In the genomic region with DNA sequence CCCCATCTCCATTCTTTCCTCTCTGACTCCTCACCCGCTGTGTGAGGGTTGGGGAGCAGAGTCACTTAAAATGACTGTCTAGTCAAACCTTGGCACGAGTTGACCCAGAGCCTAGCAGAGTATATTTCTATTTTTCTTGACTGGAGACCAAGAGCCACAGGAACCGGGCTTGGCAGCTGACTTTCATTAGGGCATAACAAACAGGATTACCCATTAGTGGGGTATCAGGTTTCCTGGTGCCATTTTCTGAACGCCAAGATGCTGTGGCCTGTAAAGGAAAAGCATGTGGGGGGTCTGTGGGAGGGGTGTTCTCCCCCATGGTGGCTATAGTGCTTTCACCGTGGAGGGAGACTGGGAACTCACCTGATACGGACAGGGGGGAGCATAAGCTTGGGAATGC, we compare ENCODE assay signal across 1 mouse cellular context.
TF ChIP-seq lines count a peak whose summit lies in the region.

No protein-coding gene starts in this region.

TF ChIP-seq in MEL, 35 proteins besides CTCF, POLR2A, EP300 and RAD21:
- TF ChIP-seq MAZ (IDR thresholded peaks at IDR 0.05; ENCODE audit: low read depth, low read length) (no peak), ELF1 (IDR thresholded peaks at IDR 0.05; ENCODE audit: low read depth, low read length) (no peak)
